Mouse (Mus musculus): ENCODE results near the gene Apoa5.
A peak's percentile ranks its signal among the peaks of the same experiment; 100 is the strongest.
"Not testable (repeated sequence)": the region's sequence is repeated elsewhere in the genome, so short reads cannot be mapped to it uniquely, and the experiment has no call there.

Apoa5 gene

GRCm38 (mm10) chr9:46261131-46261530 lies 7.3 kb upstream of the Apoa5 start:
- DNase-seq (ENCODE audit: low spot score in 2 of 2): no peak

- DNase-seq (ENCODE audit: low spot score in 2 of 2): no peak
These were observed 692 bp downstream of the Apoa5 start for GRCm38 (mm10) chr9:46269125-46269524.

GRCm38 (mm10) chr9:46270782-46271181 lies 2.3 kb downstream of the Apoa5 start:
- DNase-seq (ENCODE audit: low spot score in 2 of 2): no peak

GRCm38 (mm10) chr9:46272070-46272469 lies 3.6 kb downstream of the Apoa5 start:
- DNase-seq (ENCODE audit: low spot score in 2 of 2): no peak

- peak; percentile 86 to 89 for DNase-seq (ENCODE audit: low spot score in 2 of 2)
These were observed 4.4 kb downstream of the Apoa5 start, which contains the start of gene Zpr1 for GRCm38 (mm10) chr9:46272677-46273454. TSS of gene Zpr1 (plus strand) at chr9:46273064.

- DNase-seq (ENCODE audit: low spot score in 2 of 2): no peak
These were observed 6.1 kb downstream of the Apoa5 start for GRCm38 (mm10) chr9:46274494-46274893.

- DNase-seq (ENCODE audit: low spot score in 2 of 2): peak; percentile 81 to 86
These were observed 14.4 kb downstream of the Apoa5 start, which contains the start of gene Bud13 for GRCm38 (mm10) chr9:46282631-46283436. TSS of gene Bud13 (plus strand) at chr9:46283008.

GRCm38 (mm10) chr9:46298381-46298780 lies 29.9 kb downstream of the Apoa5 start:
- DNase-seq (ENCODE audit: low spot score in 2 of 2): no peak

GRCm38 (mm10) chr9:46302142-46302541 lies 33.7 kb downstream of the Apoa5 start:
- DNase-seq (ENCODE audit: low spot score in 2 of 2): no peak

GRCm38 (mm10) chr9:46309121-46309520 lies 40.7 kb downstream of the Apoa5 start:
- DNase-seq (ENCODE audit: low spot score in 2 of 2): no peak

GRCm38 (mm10) chr9:46314507-46314906 lies 46.1 kb downstream of the Apoa5 start:
- peak in 1 of 2 experiments; percentile 37 for DNase-seq (ENCODE audit: low spot score in 2 of 2)

- no peak for DNase-seq (ENCODE audit: low spot score in 2 of 2)
These were observed 46.5 kb downstream of the Apoa5 start for GRCm38 (mm10) chr9:46314921-46315320.

GRCm38 (mm10) chr9:46315807-46316365 lies 47.5 kb downstream of the Apoa5 start:
- peak in 1 of 2 experiments; percentile 47 for DNase-seq (ENCODE audit: low spot score in 2 of 2)

- DNase-seq (ENCODE audit: low spot score in 2 of 2): no peak
These were observed 48.0 kb downstream of the Apoa5 start for GRCm38 (mm10) chr9:46316388-46316787.

GRCm38 (mm10) chr9:46316909-46317308 lies 48.5 kb downstream of the Apoa5 start:
- no peak for DNase-seq (ENCODE audit: low spot score in 2 of 2)

- no peak for DNase-seq (ENCODE audit: low spot score in 2 of 2)
These were observed 49.5 kb downstream of the Apoa5 start for GRCm38 (mm10) chr9:46317957-46318356.

- DNase-seq (ENCODE audit: low spot score in 2 of 2): not testable (repeated sequence)
These were observed 51.5 kb downstream of the Apoa5 start, which contains the start of gene 4931429L15Rik for GRCm38 (mm10) chr9:46319886-46320285. TSS of gene 4931429L15Rik (minus strand) at chr9:46319986.

- DNase-seq (ENCODE audit: low spot score in 2 of 2): no peak
These were observed 52.0 kb downstream of the Apoa5 start for GRCm38 (mm10) chr9:46320461-46320860.
